Comparison of ENCODE assay signal across 18 mouse cellular contexts in genomic region chr4:62711582-62711981, GRCm38 (mm10).
"Had no signal": no experiment of that assay in that cellular context is flagged by ENCODE, and none has a peak within 500 bp of the region (broad histone marks: within the 10 kb centered on the region; RNA-seq: fewer than 3 reads in every experiment).

No protein-coding gene starts in this region.

- H3K27me3 ChIP-seq: midbrain, embryonic 12.5 days; neural tube, embryonic 13.5 days; neural tube, embryonic 15.5 days had no signal

- ATAC-seq: midbrain, embryonic 16.5 days had no signal

- H3K4me2 ChIP-seq: lung, embryonic 14.5 days; midbrain, embryonic 12.5 days; neural tube, embryonic 13.5 days; neural tube, embryonic 15.5 days had no signal

- DNase-seq: lung, adult 18-20 months; lung, embryonic 14.5 days; lung, postnatal 10 days; lung, postnatal 4 days; midbrain, embryonic 14.5 days; right cerebral cortex, adult 18-20 months; right cerebral cortex, postnatal 25 days; right cerebral cortex, postnatal 4 days; spleen, adult 18-20 months; thymus, adult 18-20 months; thymus, postnatal 14 days; thymus, postnatal 36 days had no signal

- H3K9ac ChIP-seq: lung, embryonic 14.5 days; midbrain, embryonic 12.5 days; neural tube, embryonic 13.5 days; neural tube, embryonic 15.5 days had no signal

- H3K36me3 ChIP-seq: midbrain, embryonic 10.5 days; midbrain, embryonic 12.5 days; neural tube, embryonic 13.5 days; neural tube, embryonic 15.5 days had no signal

- H3K4me1 ChIP-seq: midbrain, embryonic 12.5 days; neural tube, embryonic 13.5 days; neural tube, embryonic 15.5 days had no signal

- H3K4me3 ChIP-seq: midbrain, embryonic 10.5 days; midbrain, embryonic 12.5 days; myocyte; neural tube, embryonic 13.5 days; neural tube, embryonic 15.5 days had no signal

- H3K9me3 ChIP-seq: midbrain, embryonic 10.5 days; midbrain, embryonic 12.5 days; neural tube, embryonic 13.5 days; neural tube, embryonic 15.5 days had no signal

- H3K27ac ChIP-seq: midbrain, embryonic 10.5 days; midbrain, embryonic 12.5 days; neural tube, embryonic 13.5 days; neural tube, embryonic 15.5 days had no signal
